Mouse (Mus musculus) cerebellum, postnatal 25 days (tissue): ENCODE results near the gene Ripk3.

ENCODE experiments used
- DNase-seq, 2 experiments: peaks; one replicate each; pipeline ENCODE4 v3.0.0; 2021; ENCODE audit warnings: mixed read lengths in 2 of 2

The Ripk3 gene

DNA sequence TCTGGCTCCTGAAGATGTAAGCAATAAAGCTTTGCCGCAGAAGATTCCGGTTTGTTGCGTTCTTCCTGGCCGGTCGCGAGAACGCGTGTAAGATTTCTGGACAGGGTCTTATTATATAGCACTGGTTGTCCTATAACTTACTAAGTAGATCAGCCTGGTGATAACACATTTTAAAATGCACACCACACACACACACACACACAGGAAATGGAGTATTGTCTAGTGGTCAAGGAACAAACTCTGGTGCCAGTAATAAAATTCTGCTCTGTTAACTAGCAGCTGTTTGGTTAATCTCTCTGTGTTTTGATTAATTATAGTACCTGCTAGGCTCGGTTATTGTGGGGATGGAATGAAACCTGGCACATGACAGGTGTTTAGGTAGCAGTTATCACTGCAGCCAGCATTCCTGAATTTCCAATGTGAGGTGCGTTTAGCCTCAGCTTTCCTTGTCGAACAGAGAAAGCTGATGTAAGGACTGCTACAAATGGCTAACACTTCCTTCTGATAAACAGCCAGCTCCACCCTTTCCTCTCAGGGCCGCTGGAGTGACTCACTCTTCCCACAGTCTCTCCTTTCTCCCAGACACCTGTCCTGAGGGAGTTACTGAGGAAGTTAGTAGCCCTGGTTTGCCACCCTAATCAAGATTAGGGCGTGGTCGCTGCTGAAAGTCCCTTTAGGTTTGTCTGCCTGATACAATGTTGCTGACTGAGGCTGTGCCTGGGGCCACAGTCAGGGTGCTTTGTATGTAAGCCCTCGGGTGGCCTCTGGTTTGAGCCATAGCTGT lies 6.9 kb upstream of the Ripk3 start:
- no peak for DNase-seq

DNA sequence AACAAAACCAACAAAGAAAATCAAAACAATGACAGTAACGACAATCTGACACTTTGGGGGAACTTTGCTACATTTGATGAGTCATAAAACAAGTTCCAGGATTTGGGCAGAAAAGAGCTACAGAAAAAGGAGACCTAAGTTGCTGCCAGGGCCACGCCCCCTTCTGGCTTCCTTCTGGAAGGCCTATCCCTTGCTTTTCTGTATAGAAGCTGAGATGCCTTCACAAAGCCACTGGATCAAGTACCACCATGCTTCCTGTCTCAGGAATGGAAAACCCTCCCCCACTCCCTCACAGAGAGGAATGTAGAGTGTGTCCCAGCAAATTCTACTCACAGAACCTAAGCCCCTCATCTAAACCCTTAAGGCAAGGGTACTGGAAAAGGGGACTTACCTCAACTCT lies 5.3 kb upstream of the Ripk3 start:
- no peak for DNase-seq

DNA sequence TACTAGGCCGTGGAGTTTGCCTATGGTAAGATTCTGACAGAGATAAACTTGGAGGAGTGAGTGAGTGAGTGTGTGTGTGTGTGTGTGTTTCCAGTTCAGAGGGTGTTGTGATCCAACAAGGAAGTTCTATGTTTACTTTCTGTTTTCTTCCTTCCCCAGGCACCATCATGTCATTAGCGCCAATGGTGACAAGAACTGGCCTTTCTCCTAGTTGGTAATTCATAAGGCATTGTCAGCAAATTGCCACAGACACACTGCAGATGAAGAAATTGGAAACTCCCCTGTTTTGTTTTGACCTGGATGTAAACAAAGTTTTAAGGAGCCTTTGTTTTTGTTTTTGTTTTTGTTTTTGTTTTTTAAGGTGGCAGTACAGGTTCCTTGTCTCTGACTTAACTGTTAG lies 4.8 kb upstream of the Ripk3 start:
- DNase-seq = no peak

DNA sequence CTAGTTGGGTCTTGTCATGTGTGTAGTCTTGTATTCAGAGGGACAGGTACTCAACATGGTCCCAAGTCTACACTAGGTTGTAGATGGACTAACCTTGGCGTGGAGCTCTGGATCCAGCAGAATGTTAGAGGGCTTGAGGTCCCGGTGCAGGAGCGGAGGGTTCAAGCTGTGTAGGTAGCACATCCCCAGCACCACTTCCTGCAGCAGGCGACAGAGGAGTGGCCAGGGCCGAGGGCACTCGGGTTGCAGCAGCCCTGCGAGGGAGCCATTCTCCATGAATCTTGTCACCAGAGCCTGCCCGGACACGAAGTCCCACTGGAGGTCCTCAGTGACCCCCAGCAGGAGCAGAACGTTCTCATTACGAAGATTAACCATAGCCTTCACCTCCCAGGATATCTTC lies 934 bp downstream of the Ripk3 start:
- DNase-seq = no peak

DNA sequence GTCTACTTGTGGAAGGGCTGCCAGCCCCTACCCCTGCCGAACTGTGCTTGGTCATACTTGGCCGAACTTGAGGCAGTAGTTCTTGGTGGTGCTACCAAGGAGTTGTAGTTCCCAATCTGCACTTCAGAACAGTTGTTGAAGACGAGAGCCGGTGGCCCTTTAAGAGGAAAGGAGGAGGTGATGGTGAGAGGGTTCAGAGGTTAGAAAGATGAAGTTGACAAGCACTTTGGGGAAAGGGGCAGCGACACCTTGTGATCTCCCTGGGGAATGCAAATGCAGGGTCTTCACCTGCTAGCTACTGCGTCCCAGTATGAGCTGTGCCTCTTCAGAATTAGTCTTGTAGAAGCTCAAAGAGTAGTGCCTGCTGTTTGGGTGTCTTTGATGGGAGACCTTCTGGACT lies 3.5 kb downstream of the Ripk3 start:
- no peak for DNase-seq

DNA sequence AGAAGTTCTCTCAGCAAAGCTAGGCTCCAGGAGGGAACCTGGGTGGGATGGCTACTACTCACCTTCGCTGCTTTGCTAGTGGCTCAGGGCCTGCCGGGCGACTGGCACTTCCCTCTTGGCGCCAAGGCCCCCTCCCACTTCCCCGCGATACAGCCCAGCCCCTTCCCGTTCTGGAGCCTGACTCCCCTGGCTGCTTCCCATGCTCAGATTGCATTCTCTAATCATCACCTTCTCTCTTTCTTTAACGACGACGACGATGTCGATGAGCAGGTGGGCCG lies 4.8 kb downstream of the Ripk3 start, which contains the start of gene Adcy4:
TSS of gene Adcy4 (minus strand) at position 138 of the 278 bp plus-strand sequence.
- DNase-seq = no peak

DNA sequence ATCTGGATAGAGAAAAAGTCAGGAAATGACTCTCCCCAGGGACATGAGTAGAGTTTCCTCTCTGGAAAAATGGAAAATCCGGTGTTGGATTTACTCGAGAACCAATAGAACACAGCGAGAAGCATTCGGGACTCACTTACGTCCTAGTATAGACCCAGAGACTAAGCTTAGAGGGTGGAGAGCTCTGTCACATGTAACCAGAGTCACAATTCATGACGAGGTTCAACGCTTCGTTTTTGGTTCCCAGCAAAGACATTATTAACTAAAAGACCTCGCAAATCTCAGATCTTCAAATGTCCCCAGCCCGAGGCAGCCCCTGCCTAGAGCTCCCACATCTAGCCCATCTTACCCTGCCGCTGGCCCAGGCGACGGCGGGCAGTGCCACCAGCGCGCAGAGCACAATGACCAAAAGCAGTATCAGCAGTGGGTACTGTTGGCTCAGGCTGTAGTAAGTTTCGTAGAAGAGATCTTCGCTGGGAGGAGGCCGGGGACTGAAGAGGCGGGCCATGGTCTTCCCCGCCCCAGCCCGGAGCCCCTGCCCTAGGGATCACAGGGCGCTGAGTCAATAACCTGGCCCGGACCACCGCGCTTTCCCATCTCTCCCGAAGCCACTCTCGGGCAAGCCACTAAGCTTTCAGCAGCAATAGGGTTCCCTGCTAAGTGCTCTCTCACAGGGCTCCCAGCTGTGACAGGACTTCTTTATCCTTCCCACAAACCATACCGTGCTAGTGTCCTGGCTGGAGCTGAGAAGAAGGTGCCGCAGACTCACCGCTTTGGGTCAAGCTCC lies 5.3 kb downstream of the Ripk3 start:
- DNase-seq = no peak

DNA sequence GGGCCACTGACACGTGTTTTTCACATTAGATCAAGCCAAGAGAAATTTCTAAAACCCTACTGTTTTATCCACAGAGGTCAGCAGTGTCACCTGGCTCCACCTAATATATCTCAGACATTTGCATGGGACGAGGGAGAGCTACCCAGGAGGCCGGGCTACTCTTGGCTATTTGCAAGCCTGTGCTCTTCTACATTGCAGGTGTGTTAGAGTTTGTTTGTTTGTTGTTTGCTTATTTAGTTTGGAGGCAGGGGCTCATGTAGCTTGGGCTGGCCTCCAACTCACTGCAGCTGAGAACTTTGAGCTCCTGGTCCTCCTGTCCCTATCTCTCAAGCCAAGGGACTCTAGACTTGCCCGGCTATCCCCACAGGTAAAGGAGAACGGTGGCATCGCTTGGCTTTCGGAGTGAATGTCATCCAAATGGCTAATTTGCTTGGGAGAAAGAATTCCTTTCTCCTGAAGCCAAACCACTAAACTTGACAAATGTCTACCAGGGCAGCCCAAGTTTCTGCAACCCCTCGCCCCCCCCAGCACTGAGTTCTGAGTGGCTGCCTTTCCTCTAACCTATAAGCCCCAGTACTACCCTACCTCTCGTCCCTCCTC lies 6.2 kb downstream of the Ripk3 start:
- no peak for DNase-seq

DNA sequence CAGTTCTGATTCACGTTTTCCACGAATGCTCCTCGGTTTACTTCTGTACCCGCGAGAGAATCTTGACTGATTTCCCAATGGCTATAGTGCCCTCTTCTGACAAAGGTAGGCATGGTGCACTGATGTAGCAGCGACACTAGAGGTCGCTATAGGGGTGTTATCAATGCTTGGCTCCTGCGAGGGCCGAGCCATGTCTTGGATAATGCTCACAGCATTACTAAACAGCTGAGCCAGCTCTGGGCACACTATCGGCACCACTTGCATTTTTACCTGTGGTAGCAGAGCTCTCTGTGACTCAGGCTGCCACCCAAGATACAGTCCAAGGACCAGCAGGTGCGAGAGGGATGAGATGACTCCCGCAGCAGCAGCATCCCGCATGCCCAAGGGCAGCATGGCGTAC lies 7.4 kb downstream of the Ripk3 start:
- DNase-seq = peak; percentile 62 to 76

DNA sequence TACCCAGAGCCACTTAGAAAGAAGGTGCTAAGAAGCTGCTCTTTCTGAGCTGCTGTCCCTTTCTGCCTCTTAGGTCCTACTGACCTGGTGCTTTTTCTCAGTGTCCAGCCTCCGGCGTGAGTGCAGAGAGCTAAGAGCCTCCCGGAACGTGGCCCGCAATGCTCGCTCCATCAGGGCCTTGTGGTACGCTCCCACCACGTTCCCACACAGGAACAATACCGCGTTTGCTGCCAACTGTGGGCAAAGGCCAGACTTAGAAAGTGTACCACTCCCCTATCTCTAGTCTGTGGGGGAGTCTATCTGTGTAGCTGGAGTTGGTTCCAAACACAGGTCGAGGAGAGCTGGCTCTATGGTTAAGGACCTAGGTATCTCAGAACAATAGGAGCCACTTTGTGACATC lies 7.9 kb downstream of the Ripk3 start:
- no peak for DNase-seq

DNA sequence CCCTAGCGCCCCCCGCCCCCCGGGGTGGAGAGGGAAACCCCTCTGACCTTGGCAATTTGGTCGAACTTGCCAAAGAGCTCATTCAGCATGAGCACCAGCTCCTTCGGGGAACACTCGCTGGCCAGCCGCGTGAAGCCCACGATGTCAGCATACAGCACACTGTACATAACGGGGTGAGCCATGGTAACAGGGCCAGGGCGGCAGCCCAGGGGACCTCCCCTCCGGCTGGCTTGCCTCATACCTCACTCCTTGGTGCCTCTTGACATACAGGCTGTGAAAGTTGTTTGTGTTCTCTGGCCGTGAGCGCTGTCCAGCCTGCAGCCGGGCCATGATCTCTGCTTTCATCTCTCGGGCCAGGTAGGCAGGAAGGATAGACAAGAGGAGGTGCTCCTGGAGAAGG lies 9.0 kb downstream of the Ripk3 start:
- DNase-seq = no peak

DNA sequence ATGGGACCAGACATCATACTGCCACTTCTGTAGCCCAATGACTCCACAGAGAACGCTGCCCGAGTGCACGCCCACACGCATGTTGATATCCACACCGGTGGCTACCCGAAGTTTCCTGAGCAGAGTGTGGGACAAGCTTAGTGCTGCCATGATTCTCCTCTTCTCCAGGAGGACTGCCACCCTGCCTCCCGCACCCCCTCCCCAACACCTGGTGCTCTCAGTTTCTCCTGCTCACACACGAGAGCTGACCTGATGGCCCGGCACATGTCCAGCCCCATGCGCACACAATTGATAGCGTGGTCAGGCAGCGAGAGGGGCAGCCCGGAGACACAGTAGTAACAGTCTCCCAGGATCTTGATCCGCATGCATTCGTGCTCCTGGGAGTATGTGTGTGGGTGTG lies 10.0 kb downstream of the Ripk3 start:
- no peak for DNase-seq

DNA sequence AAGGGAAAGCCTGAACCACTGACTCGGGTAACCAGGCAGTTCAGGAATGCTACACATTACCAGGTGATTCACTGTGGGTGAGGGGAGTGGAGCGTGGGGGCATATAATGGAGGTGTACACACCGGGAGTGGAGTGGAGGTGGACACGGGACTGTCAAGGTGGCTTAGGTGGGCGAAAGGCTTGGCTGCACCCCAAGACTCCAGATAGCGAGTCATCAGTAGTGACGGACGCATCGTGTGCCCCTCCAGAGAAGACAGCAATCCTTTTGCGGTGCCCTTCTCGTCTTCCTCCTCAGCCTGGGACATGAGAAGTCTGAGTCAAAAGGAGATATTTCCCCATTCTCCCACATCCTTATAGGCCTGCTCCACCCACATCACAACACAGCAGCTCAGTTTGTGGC lies 10.9 kb downstream of the Ripk3 start:
- no peak for DNase-seq

DNA sequence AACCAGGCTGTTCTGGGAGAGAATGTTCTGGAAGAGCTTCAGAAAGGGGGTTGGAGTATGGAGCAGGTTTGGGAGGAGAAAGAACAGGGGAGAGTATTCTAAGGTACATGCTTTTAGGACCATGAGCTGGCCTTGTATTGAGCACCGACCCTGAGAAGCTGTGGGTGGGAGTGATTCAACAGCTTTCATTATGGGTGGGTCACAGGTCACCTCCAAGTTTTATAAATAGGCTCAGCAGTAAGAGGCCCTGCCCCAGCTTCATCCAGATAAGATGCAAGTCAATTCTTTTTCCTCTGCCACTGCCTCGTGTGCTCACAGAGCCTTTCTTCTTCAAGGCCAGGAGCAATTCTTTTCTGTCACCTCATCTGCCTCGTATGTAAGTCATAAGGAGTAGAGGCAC lies 11.5 kb downstream of the Ripk3 start:
- DNase-seq = no peak

DNA sequence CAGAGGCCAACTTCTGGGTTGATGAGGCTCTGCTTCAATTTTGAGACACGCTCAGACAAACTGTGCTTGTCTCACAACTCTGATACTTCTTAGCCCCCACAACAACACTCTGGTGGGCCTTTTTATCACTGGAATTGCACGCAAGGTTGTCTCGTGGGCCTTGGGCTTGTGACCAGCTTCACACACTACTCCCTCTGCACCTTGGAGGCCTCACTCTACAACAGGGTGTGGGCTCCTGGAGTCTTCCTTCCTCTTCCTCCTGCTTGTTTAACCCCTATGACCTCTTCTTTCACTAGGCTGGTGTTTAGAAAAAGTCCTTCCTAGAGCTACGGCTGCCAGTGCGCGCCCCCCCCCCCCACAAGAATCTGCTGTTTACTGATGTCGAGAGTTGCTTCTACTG lies 12.0 kb downstream of the Ripk3 start:
- DNase-seq = no peak

DNA sequence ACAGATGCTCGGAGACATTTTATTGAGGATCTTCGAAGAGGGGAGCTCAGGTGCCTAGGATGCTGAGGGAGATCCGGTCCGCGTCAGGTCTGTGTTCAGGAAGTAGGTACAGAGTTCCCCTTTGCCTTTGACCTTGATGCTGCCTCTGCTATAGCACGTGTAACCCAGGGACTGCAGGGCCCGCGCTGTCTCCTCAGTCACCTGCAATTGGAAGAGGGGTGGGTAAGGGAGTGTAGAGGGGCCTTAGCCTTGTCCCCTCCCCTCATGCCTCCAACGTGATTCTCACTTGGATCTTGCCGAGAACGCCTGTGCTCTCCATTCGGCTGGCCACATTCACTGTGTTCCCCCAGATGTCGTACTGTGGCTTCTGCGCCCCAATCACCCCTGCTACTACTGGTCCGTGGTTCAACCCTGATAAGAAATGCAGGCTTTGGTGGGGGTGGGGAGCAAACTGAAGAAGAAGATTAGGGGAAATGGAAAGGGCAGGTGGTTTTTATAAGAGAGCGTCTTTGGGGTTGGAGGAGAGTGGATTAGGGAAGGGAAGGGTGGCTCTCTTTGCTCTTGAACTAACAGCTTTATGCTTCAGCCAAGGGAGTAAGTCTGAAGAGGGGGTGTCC lies 19.5 kb downstream of the Ripk3 start:
- no peak for DNase-seq

DNA sequence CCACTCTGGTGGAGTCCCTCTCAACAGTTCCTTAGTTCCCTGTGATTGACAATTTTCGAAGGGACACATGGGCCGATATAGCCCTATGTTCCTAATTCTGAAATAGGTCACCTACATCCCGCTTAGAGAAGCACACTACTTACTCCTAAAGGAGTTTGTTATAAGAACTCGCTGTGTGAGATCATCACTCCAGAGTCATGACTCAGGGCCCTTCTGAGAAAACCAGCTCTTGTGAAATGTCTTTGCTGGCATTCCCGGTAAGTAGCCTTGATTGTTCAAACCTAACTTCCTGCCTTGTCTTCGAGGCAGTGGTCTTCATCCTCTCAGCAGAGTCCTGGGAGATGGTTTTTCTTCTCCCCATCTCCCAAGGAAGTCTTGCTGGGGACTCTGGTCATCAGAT lies 20.1 kb downstream of the Ripk3 start:
- no peak for DNase-seq

DNA sequence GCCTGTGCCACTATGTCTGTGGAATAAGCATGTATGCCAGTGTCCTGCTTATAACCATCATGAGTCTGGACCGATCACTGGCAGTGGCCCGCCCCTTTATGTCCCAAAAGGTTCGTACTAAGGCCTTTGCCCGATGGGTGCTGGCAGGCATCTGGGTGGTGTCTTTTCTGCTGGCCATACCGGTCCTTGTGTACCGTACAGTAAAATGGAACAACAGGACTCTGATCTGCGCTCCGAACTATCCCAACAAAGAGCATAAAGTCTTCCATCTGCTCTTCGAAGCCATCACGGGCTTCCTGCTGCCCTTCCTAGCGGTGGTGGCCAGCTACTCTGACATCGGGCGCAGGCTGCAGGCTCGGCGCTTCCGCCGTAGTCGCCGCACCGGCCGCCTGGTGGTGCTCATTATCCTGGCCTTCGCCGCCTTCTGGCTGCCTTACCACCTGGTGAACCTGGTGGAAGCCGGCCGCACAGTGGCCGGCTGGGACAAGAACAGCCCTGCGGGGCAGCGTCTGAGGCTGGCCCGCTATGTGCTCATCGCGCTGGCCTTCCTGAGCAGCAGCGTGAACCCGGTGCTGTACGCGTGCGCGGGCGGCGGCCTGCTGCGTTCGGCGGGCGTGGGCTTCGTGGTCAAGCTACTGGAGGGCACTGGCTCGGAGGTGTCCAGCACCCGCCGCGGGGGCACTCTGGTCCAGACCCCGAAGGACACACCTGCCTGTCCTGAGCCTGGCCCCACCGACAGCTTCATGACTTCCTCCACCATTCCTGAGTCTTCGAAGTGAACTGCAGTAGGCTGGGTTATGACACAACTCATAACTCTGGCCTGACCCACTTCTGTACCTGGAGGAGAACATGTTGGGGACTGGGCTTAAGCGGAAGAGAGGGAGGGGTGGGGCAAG lies 20.9 kb downstream of the Ripk3 start:
- peak; percentile 83 to 87 for DNase-seq

DNA sequence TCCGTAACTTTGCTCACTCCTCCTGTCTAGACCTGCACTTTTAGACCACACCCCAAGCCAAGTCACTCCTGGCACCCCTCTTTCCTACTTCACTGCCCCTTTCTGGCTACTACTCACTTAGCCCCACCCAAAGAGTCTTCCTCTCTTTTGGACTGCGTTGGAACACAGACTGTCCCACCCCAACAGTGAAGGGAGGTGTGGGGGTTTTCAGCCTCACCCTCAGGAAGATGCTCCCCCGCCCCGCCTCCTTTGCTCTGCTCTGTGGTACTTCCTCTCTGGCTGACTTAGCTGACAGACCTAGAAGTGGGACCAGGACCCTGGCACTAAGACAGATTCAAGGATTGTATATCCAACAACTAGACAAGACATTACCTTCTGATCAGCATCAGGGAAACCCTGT lies 23.0 kb downstream of the Ripk3 start, which contains the start of gene Ltb4r1:
TSS of gene Ltb4r1 (plus strand) at position 267 of the 400 bp plus-strand sequence.
- no peak for DNase-seq

DNA sequence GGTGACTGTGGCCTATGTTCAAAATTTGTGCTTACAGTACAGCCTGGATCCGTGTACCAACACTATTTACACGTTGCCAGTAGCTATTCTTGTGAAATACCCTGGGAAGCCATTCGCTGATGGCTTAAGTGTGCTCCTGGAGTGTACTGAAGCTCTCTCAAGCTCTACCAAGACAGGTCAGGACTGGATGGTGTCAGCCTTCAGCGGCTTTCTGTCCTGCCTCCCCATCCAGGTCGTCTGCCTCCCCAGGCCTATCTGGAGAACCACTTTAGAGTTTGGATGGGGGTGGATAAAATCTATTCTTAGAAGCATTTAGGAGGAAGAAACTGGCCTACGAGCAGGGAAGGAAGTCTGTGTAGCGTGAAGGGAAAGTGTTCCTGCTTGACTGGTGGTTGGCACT lies 25.5 kb downstream of the Ripk3 start:
- no peak for DNase-seq

DNA sequence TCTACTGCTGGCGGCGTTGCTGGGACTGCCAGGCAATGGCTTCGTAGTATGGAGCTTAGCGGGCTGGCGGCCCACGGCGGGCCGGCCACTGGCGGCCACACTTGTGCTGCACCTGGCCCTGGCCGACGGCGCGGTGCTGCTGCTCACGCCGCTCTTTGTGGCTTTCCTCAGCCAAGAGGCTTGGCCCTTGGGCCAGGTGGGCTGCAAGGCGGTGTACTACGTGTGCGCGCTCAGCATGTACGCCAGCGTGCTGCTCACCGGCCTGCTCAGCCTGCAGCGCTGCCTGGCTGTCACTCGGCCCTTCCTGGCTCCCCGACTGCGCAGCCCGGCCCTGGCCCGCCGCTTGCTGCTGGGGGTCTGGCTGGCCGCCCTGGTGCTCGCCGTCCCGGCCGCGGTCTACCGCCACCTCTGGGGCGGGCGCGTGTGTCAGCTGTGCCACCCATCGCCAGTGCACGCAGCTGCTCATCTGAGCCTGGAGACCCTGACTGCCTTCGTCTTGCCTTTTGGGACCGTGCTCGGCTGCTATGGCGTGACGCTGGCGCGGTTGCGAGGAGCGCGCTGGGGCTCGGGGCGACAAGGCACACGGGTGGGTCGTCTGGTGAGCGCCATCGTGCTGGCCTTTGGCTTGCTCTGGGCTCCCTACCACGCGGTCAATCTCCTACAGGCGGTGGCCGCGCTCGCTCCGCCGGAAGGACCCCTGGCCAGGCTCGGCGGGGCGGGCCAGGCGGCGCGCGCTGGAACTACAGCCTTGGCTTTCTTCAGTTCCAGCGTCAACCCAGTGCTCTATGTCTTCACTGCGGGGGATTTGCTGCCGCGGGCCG lies 26.5 kb downstream of the Ripk3 start:
- DNase-seq = peak; percentile 60 to 62

DNA sequence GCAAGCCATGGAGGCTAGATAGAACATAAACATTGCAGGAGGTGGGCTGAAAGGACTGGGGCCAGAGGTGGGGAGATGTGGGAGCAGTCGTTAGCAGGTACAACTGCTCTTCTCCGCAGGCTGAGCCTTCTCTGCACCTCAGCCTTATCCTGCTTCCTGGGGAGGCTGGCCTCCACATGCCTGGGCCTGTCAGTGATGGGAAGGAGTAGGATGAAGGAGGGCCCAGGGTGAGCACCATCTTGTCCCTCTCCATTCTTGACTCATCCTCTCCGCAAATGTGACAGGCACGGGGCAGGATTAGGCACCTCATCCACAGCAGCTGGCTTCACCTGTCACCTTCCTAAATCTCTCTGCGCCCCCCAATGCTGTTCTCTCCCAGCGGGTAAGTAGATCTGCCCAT lies 27.5 kb downstream of the Ripk3 start, which contains the start of gene Ltb4r2:
TSS of gene Ltb4r2 (plus strand) at position 266 of the 400 bp plus-strand sequence.
- no peak for DNase-seq
